21 mouse cellular contexts compared by ENCODE assay signal in genomic region chr2:27583019-27583418, GRCm38 (mm10).
DNase-seq lines count a peak whose midpoint lies in the region; ATAC-seq and TF ChIP-seq lines count a peak whose summit lies in the region.
"Had no signal": no experiment of that assay in that cellular context is flagged by ENCODE, and none has a peak within 500 bp of the region (broad histone marks: within the 10 kb centered on the region; RNA-seq: fewer than 3 reads in every experiment).

No protein-coding gene starts in this region.

- peak; percentile 90 to 91 for DNase-seq in cerebellum, postnatal 10 days
- DNase-seq in cerebellum, adult 8-10 months = no peak
- no peak for DNase-seq in liver, postnatal 0 days
- DNase-seq in liver, embryonic 11.5 days (ENCODE audit: low spot score) = no peak
- peak; percentile 89 for DNase-seq in midbrain, postnatal 0 days (ENCODE audit: low spot score)
- no peak for DNase-seq in midbrain, embryonic 14.5 days
- DNase-seq: adrenal gland, postnatal 10 days; B cell, adult 2 months; cerebellum, adult 11-12 months; gastrocnemius, adult 2 months; gastrocnemius, postnatal 36 days; heart, adult 11 months; heart, postnatal 36 days had no signal

- H3K36me3 ChIP-seq in hindbrain, embryonic 16.5 days (ENCODE audit: control insufficient read depth, insufficient read depth, low read length) = no peaks in the 10 kb centered on the region
- H3K36me3 ChIP-seq in hindbrain, embryonic 12.5 days = no peaks in the 10 kb centered on the region
- no peaks in the 10 kb centered on the region for H3K36me3 ChIP-seq in liver, postnatal 0 days (replicated peaks; ENCODE audit: insufficient read depth, low read length)
- no peaks in the 10 kb centered on the region for H3K36me3 ChIP-seq in liver, embryonic 11.5 days (ENCODE audit: control insufficient read depth, insufficient read depth, low read length)
- H3K36me3 ChIP-seq in midbrain, postnatal 0 days (ENCODE audit: insufficient read depth, low read length) = no peaks in the 10 kb centered on the region
- no peaks in the 10 kb centered on the region for H3K36me3 ChIP-seq in midbrain, embryonic 14.5 days (ENCODE audit: control insufficient read depth, insufficient read depth, low read length)
- H3K36me3 ChIP-seq: embryonic facial prominence, embryonic 12.5 days; G1E; heart, embryonic 13.5 days had no signal

- peak; percentile 76 for ATAC-seq in hindbrain, embryonic 16.5 days
- ATAC-seq in hindbrain, embryonic 12.5 days (ENCODE audit: low FRiP score) = no peak
- ATAC-seq in liver, postnatal 0 days = peak; percentile 90
- no peak for ATAC-seq in liver, embryonic 11.5 days (replicated peaks; ENCODE audit: low FRiP score)
- ATAC-seq in midbrain, postnatal 0 days (ENCODE audit: low FRiP score) = no peak
- ATAC-seq in midbrain, embryonic 14.5 days (ENCODE audit: low FRiP score, low TSS enrichment) = no peak
- ATAC-seq: CD4-positive, CD25-positive, alpha-beta regulatory T cell, adult 4 months; forebrain, embryonic 13.5 days had no signal

- 88% methylated on average over 2 of the region's 2 CpGs for WGBS in hindbrain, embryonic 16.5 days
- 91% methylated on average over 2 of the region's 2 CpGs for WGBS in hindbrain, embryonic 12.5 days
- WGBS in liver, postnatal 0 days (ENCODE audit: insufficient replicate concordance) = 59% methylated on average over 2 of the region's 2 CpGs
- 81% methylated on average over 2 of the region's 2 CpGs for WGBS in liver, embryonic 11.5 days
- 86% methylated on average over 2 of the region's 2 CpGs for WGBS in midbrain, postnatal 0 days
- WGBS in midbrain, embryonic 14.5 days = 90% methylated on average over 2 of the region's 2 CpGs

- TF ChIP-seq EP300 in liver, postnatal 0 days (IDR thresholded peaks at IDR 0.05; ENCODE audit: low read depth) = peak; percentile 50

- no peak overlapping the region for H3K9ac ChIP-seq in hindbrain, embryonic 16.5 days (ENCODE audit: low read depth, low read length)
- H3K9ac ChIP-seq in hindbrain, embryonic 12.5 days = no peak overlapping the region
- H3K9ac ChIP-seq in liver, postnatal 0 days (replicated peaks) = no peak overlapping the region
- no peak overlapping the region for H3K9ac ChIP-seq in liver, embryonic 11.5 days (ENCODE audit: low read depth, low read length)
- no peak overlapping the region for H3K9ac ChIP-seq in midbrain, postnatal 0 days (replicated peaks; ENCODE audit: low read length, poor library complexity, severe bottlenecking)
- no peak overlapping the region for H3K9ac ChIP-seq in midbrain, embryonic 14.5 days (replicated peaks; ENCODE audit: low read length)
- H3K9ac ChIP-seq: embryonic facial prominence, embryonic 12.5 days; forebrain, embryonic 13.5 days; heart, embryonic 13.5 days; hindbrain, embryonic 14.5 days had no signal

- no peak overlapping the region for H3K4me3 ChIP-seq in hindbrain, embryonic 16.5 days (ENCODE audit: low read length)
- no peak overlapping the region for H3K4me3 ChIP-seq in hindbrain, embryonic 12.5 days
- no peak overlapping the region for H3K4me3 ChIP-seq in liver, postnatal 0 days (ENCODE audit: low read depth, low read length)
- H3K4me3 ChIP-seq in liver, embryonic 11.5 days (ENCODE audit: low read depth, low read length) = no peak overlapping the region
- no peak overlapping the region for H3K4me3 ChIP-seq in midbrain, postnatal 0 days (ENCODE audit: low read depth, low read length)
- H3K4me3 ChIP-seq in midbrain, embryonic 14.5 days (replicated peaks; ENCODE audit: low read depth, low read length) = no peak overlapping the region
- H3K4me3 ChIP-seq: embryonic facial prominence, embryonic 12.5 days; forebrain, embryonic 13.5 days; gastrocnemius, adult 2 months; heart, embryonic 13.5 days had no signal

- H3K27me3 ChIP-seq in hindbrain, embryonic 16.5 days (replicated peaks; ENCODE audit: control insufficient read depth, insufficient read depth, low read length) = no peaks in the 10 kb centered on the region
- 0 out of 2 replicates have a peak, but pooled peaks cover 9% of the 10 kb centered on the region for H3K27me3 ChIP-seq in hindbrain, embryonic 12.5 days
- no peaks in the 10 kb centered on the region for H3K27me3 ChIP-seq in liver, postnatal 0 days (ENCODE audit: insufficient read depth, low read length)
- no peaks in the 10 kb centered on the region for H3K27me3 ChIP-seq in liver, embryonic 11.5 days (replicated peaks; ENCODE audit: control insufficient read depth, insufficient read depth, low read length)
- H3K27me3 ChIP-seq in midbrain, postnatal 0 days (ENCODE audit: insufficient read depth, low read length) = no peaks in the 10 kb centered on the region
- no peaks in the 10 kb centered on the region for H3K27me3 ChIP-seq in midbrain, embryonic 14.5 days (ENCODE audit: control insufficient read depth, insufficient read depth, low read length)

- no peak for TF ChIP-seq CTCF in liver, postnatal 0 days (IDR thresholded peaks at IDR 0.05; ENCODE audit: low read depth)
- TF ChIP-seq CTCF in midbrain, postnatal 0 days (IDR thresholded peaks at IDR 0.05) = no peak

- H3K9me3 ChIP-seq in hindbrain, embryonic 16.5 days (ENCODE audit: control insufficient read depth, low read length) = no peaks in the 10 kb centered on the region
- H3K9me3 ChIP-seq in hindbrain, embryonic 12.5 days (replicated peaks) = no peaks in the 10 kb centered on the region
- H3K9me3 ChIP-seq in liver, postnatal 0 days (ENCODE audit: low read length) = no peaks in the 10 kb centered on the region
- no peaks in the 10 kb centered on the region for H3K9me3 ChIP-seq in liver, embryonic 11.5 days (ENCODE audit: control insufficient read depth, low read length)
- no peaks in the 10 kb centered on the region for H3K9me3 ChIP-seq in midbrain, postnatal 0 days (ENCODE audit: low read length)
- no peaks in the 10 kb centered on the region for H3K9me3 ChIP-seq in midbrain, embryonic 14.5 days (ENCODE audit: control insufficient read depth, low read length)
- H3K9me3 ChIP-seq: embryonic facial prominence, embryonic 12.5 days; forebrain, embryonic 13.5 days; G1E; heart, embryonic 13.5 days had no signal

- H3K4me1 ChIP-seq in hindbrain, embryonic 16.5 days (ENCODE audit: control insufficient read depth, insufficient read depth, low read depth, low read length) = no peaks in the 10 kb centered on the region
- peaks cover 8% of the 10 kb centered on the region for H3K4me1 ChIP-seq in hindbrain, embryonic 12.5 days
- no peaks in the 10 kb centered on the region for H3K4me1 ChIP-seq in liver, postnatal 0 days (ENCODE audit: insufficient read depth)
- no peaks in the 10 kb centered on the region for H3K4me1 ChIP-seq in liver, embryonic 11.5 days (replicated peaks; ENCODE audit: control insufficient read depth, insufficient read depth, low read length)
- H3K4me1 ChIP-seq in midbrain, postnatal 0 days (ENCODE audit: insufficient read depth, low read length) = no peaks in the 10 kb centered on the region
- no peaks in the 10 kb centered on the region for H3K4me1 ChIP-seq in midbrain, embryonic 14.5 days (ENCODE audit: control insufficient read depth, insufficient read depth, low read length)
- H3K4me1 ChIP-seq: embryonic facial prominence, embryonic 12.5 days; forebrain, embryonic 13.5 days; heart, embryonic 13.5 days had no signal

- no peak overlapping the region for H3K4me2 ChIP-seq in hindbrain, embryonic 16.5 days (ENCODE audit: low read length)
- no peak overlapping the region for H3K4me2 ChIP-seq in hindbrain, embryonic 12.5 days (replicated peaks)
- no peak overlapping the region for H3K4me2 ChIP-seq in liver, postnatal 0 days (ENCODE audit: low read depth, low read length)
- H3K4me2 ChIP-seq in liver, embryonic 11.5 days = no peak overlapping the region
- no peak overlapping the region for H3K4me2 ChIP-seq in midbrain, postnatal 0 days (ENCODE audit: low read depth, low read length, poor library complexity, severe bottlenecking)
- no peak overlapping the region for H3K4me2 ChIP-seq in midbrain, embryonic 14.5 days (ENCODE audit: low read length)
- H3K4me2 ChIP-seq: embryonic facial prominence, embryonic 12.5 days; forebrain, embryonic 13.5 days; heart, embryonic 13.5 days; hindbrain, embryonic 14.5 days had no signal

- H3K27ac ChIP-seq in hindbrain, embryonic 16.5 days (ENCODE audit: low read depth, low read length) = no peak overlapping the region
- H3K27ac ChIP-seq in hindbrain, embryonic 12.5 days = no peak overlapping the region
- no peak overlapping the region for H3K27ac ChIP-seq in liver, postnatal 0 days (ENCODE audit: low read depth)
- H3K27ac ChIP-seq in liver, embryonic 11.5 days (ENCODE audit: low read depth, low read length) = no peak overlapping the region
- no peak overlapping the region for H3K27ac ChIP-seq in midbrain, postnatal 0 days (ENCODE audit: low read depth, low read length)
- H3K27ac ChIP-seq in midbrain, embryonic 14.5 days (replicated peaks; ENCODE audit: low read depth, low read length) = no peak overlapping the region
- H3K27ac ChIP-seq: embryonic facial prominence, embryonic 12.5 days; forebrain, embryonic 13.5 days; gastrocnemius, adult 2 months; heart, embryonic 13.5 days; hindbrain, embryonic 14.5 days had no signal

Comparison
In these comparisons a context has a peak if more than half of its experiments do, and no peak if none do; other contexts are left out.
1. DNase-seq: peak in cerebellum, postnatal 10 days (2 of 2) and midbrain, postnatal 0 days (single experiment); none in cerebellum, adult 8-10 months (single experiment), liver, postnatal 0 days (single experiment), liver, embryonic 11.5 days (single experiment) and midbrain, embryonic 14.5 days (single experiment).
2. ATAC-seq: peak in hindbrain, embryonic 16.5 days (single experiment) and liver, postnatal 0 days (single experiment); none in hindbrain, embryonic 12.5 days (single experiment), liver, embryonic 11.5 days (single experiment), midbrain, postnatal 0 days (single experiment) and midbrain, embryonic 14.5 days (single experiment).